Mouse (Mus musculus) gastrocnemius, adult 8-10 months (tissue): ENCODE measurements around the gene Pafah1b3. TPM values are rescaled to one million over a fixed set of nuclear protein-coding genes. Genes with fewer than 3 reads are reported as not detected.

Experiments
- total RNA-seq, 4 experiments: library from RNA; stranded (reverse); gene quantifications; 2 replicates each; pipeline ENCODE4 v1.2.4; 2022

The Pafah1b3 gene
- total RNA-seq, 4 experiments from 2014 or later = 0.56 to 1.5 (median 1.1) TPM

Other genes starting within 250 kb of the Pafah1b3 start
- gene Grik5, start 225.6 kb downstream of the Pafah1b3 start, total RNA-seq = 1 to 10 TPM; 1.3 to 3.2 (median 2.2) TPM
- gene Zfp574, start 225.4 kb downstream of the Pafah1b3 start, total RNA-seq = 1 to 10 TPM; 6.5 to 9.3 (median 9.0) TPM
- gene Pou2f2, start 118.3 kb downstream of the Pafah1b3 start, total RNA-seq = under 1 TPM in 2 of 4 experiments, not detected in 2; 0.02 to 0.24 TPM
- 1 to 10 TPM; 8.0 to 9.2 (median 8.6) TPM for gene Dedd2, start 77.4 kb downstream of the Pafah1b3 start, total RNA-seq
- gene Zfp526, start 76.6 kb downstream of the Pafah1b3 start, total RNA-seq = 1 to 10 TPM; 5.5 to 6.4 (median 6.1) TPM
- 10 to 100 TPM; 87.5 to 93.5 (median 90.1) TPM for gene Gsk3a, start 60.1 kb downstream of the Pafah1b3 start, total RNA-seq
- gene Erf, start 47.2 kb downstream of the Pafah1b3 start, total RNA-seq = 1 to 10 TPM; 4.2 to 5.8 (median 5.7) TPM
- 10 to 100 TPM; 26.4 to 38.7 (median 30.1) TPM for gene Cic, start 30.3 kb downstream of the Pafah1b3 start, total RNA-seq
- gene Prr19, start 3.4 kb upstream of the Pafah1b3 start, total RNA-seq = not detected
- not detected for gene Tmem145, start 8.1 kb upstream of the Pafah1b3 start, total RNA-seq
- 10 to 100 TPM; 22.6 to 26.8 (median 25.0) TPM for gene Megf8, start 19.2 kb upstream of the Pafah1b3 start, total RNA-seq
- not detected for gene Cnfn, start 71.7 kb upstream of the Pafah1b3 start, total RNA-seq
- 10 to 100 TPM; 10.6 to 28.0 (median 19.9) TPM for gene Lipe, start 100.7 kb upstream of the Pafah1b3 start, total RNA-seq
- not detected for gene Cxcl17, start 114.9 kb upstream of the Pafah1b3 start, total RNA-seq
- 1 to 10 TPM; 1.9 to 4.8 (median 3.3) TPM for gene Ceacam1, start 179.6 kb upstream of the Pafah1b3 start, total RNA-seq
- under 1 TPM; 0.17 to 0.67 (median 0.33) TPM for gene Ceacam2, start 241.9 kb upstream of the Pafah1b3 start, total RNA-seq